Mouse (Mus musculus) heart, postnatal 0 days (tissue): ENCODE measurements around the gene 6430571L13Rik. TPM values are rescaled to one million over a fixed set of nuclear protein-coding genes. Genes with fewer than 3 reads are reported as not detected.
"Not testable (repeated sequence)": the region's sequence is repeated elsewhere in the genome, so short reads cannot be mapped to it uniquely, and the experiment has no call there.

Source experiments
- ATAC-seq: fragments of 200-750 bp; cut with Nextera tagmentation; 2 replicates; pipeline ENCODE4 v1.8.0; 2017; ENCODE audit warnings: low read depth, moderate number of reproducible peaks, moderate library complexity; ENCODE audit not compliant: insufficient read depth
- DNase-seq: peaks from one replicate; pipeline ENCODE4 v3.0.0-alpha.2; 2016; ENCODE audit warnings: low spot score
- H3K27ac ChIP-seq: fragments of 300-500 bp; sonication (generic); 2 replicates; pipeline ENCODE4 v1.5.1; 2014; ENCODE audit warnings: low read depth, mild to moderate bottlenecking
- H3K27me3 ChIP-seq: fragments of 300-500 bp; sonication (generic); 2 replicates; pipeline ENCODE4 v1.6.1; 2014; ENCODE audit warnings: low read length, mixed read lengths; ENCODE audit not compliant: control insufficient read depth, insufficient read depth
- H3K36me3 ChIP-seq: fragments of 300-500 bp; sonication (generic); replicated peaks from 2 replicates; pipeline ENCODE4 v1.6.1; 2014; ENCODE audit warnings: low read length, mixed read lengths; ENCODE audit not compliant: control insufficient read depth, insufficient read depth
- H3K4me1 ChIP-seq: fragments of 300-500 bp; sonication (generic); 2 replicates; pipeline ENCODE4 v1.6.1; 2014; ENCODE audit warnings: antibody characterized with exemption; ENCODE audit not compliant: control insufficient read depth, insufficient read depth
- H3K4me2 ChIP-seq: fragments of 300-500 bp; sonication (generic); 2 replicates; pipeline ENCODE4 v1.6.1; 2014; ENCODE audit warnings: low read depth, mild to moderate bottlenecking, low read length, moderate library complexity
- H3K4me3 ChIP-seq: fragments of 300-500 bp; sonication (generic); 2 replicates; pipeline ENCODE4 v1.5.1; 2014; ENCODE audit warnings: low read depth, low read length
- H3K9ac ChIP-seq: fragments of 300-500 bp; sonication (generic); replicated peaks from 2 replicates; pipeline ENCODE4 v1.6.1; 2014; ENCODE audit warnings: low read depth, low read length, mixed read lengths
- H3K9me3 ChIP-seq: fragments of 300-500 bp; sonication (generic); replicated peaks from 2 replicates; pipeline ENCODE4 v1.6.1; 2016; ENCODE audit warnings: low read length; ENCODE audit not compliant: control insufficient read depth
- CTCF ChIP-seq: IDR thresholded peaks from 2 replicates; pipeline ENCODE4 v1.5.1; 2016; ENCODE audit warnings: antibody characterized with exemption, control low read depth, low read depth
- EP300 ChIP-seq: IDR thresholded peaks from 2 replicates; pipeline ENCODE4 v1.6.1; 2016; ENCODE audit warnings: antibody characterized with exemption, low read depth
- WGBS: fragments of 180-500 bp; shearing (Covaris S2); extraction: QIAGEN DNeasy Blood & Tissue Kit; methylation state at CpG from one replicate; pipeline ENCODE4 v1.1.7; 2014; 5-methylcytosine and 5-hydroxymethylcytosine counted together
- polyA plus RNA-seq: library from polyadenylated mRNA; unstranded; fragments of >200 nt; fragmentation: Nextera tagmentation; extraction: Ambion mirVana; gene quantifications from 2 replicates; pipeline ENCODE4 v1.2.1, GENCODE M21; 2015
- total RNA-seq: library from RNA; depleted of rRNA; stranded (reverse); fragments of >200 nt; gene quantifications from 2 replicates; pipeline ENCODE4 v1.2.3, GENCODE M21; 2014; ENCODE audit warnings: low replicate concordance

Gene 6430571L13Rik
- total and polyA plus RNA-seq, 2 experiments from 2014 or later = 3.1 to 11.0 TPM

DNA sequence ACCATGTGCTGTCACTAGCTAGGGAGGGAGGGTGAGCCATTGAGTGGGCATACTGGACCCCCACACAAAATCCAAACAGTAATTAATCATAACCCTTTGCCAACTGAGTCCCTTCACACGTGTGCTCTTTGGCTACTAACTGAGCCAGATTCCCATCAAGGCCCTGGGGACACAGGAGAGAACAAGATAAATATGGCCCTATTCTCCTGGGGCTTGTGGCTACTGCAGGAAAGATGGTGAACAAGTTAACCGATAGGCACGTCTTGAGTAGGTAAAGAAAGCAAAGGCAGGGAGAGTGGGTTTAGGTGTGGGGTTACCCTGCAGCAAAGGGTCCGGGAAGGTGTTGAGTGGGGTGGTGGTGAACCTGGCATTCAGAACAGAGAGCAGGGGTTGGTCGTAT is 36.5 kb upstream of the 6430571L13Rik start:
- no peak for ATAC-seq
- no peak overlapping the region for H3K4me2 ChIP-seq
- no peaks in the 10 kb centered on the region for H3K27me3 ChIP-seq
- TF ChIP-seq CTCF (no peak), EP300 (no peak)
- H3K27ac ChIP-seq = no peak overlapping the region
- DNase-seq = no peak
- H3K4me3 ChIP-seq = no peak overlapping the region
- WGBS = 79% methylated on average over 5 of the region's 5 CpGs
- H3K9ac ChIP-seq = no peak overlapping the region
- H3K9me3 ChIP-seq = no peaks in the 10 kb centered on the region
- peaks cover 23% of the 10 kb centered on the region for H3K36me3 ChIP-seq
- H3K4me1 ChIP-seq = peaks cover 66% of the 10 kb centered on the region

DNA sequence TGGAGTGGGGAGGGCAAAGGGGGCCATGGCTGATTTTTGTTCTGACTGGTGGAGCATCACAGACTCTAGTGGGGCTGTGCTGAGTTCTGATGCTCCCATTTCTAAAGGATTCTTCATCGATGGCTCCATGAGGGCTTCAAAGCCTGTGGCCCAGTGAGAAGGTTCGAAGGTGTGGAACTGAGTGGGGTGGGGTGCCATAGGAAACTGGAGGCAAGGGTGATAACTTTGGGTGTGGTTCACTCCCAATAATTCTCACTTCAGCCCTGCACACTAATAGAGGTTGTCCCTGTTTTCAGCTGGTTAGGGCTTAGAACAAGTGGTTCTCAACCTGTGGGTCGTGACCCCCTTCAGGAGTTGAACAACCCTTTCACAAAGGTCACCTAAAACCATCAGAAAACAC is 36.0 kb upstream of the 6430571L13Rik start:
- no peak for TF ChIP-seq CTCF
- DNase-seq = no peak

DNA sequence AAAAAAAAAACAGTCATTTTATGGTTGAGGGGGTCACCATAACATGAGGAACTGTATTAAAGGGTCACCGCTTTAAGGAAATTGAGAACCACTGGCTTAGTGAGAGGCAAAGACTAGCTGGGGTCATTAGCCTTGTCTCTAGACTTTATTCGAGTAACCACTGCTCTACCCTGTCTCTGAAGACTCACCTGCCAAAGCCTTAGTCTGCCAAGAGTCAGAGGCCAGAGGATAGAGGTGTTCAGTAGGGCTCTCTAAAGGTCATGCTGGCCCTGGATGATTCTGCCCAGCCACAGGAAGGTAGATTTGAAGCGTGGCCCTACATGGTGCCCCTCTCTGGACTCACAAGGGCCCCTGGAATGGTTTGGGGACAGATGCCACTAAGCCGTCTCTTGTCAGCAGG is 35.4 kb upstream of the 6430571L13Rik start:
- ATAC-seq = no peak
- no peak overlapping the region for H3K9ac ChIP-seq
- 77% methylated on average over 4 of the region's 4 CpGs for WGBS
- no peaks in the 10 kb centered on the region for H3K27me3 ChIP-seq
- no peak overlapping the region for H3K4me2 ChIP-seq
- H3K36me3 ChIP-seq = peaks cover 21% of the 10 kb centered on the region
- H3K9me3 ChIP-seq = no peaks in the 10 kb centered on the region
- TF ChIP-seq EP300 (no peak), CTCF (no peak)
- no peak for DNase-seq
- peak overlapping the region; percentile 47; the same call in 1 of the 2 replicates for H3K27ac ChIP-seq
- H3K4me1 ChIP-seq = peaks cover 75% of the 10 kb centered on the region
- no peak overlapping the region for H3K4me3 ChIP-seq

More for the DNA sequence above, 36.0 kb upstream of the 6430571L13Rik start:
- 96% methylated on average over 3 of the region's 3 CpGs for WGBS
- peaks cover 23% of the 10 kb centered on the region for H3K36me3 ChIP-seq
- no peaks in the 10 kb centered on the region for H3K27me3 ChIP-seq
- no peaks in the 10 kb centered on the region for H3K9me3 ChIP-seq
- no peak overlapping the region for H3K4me2 ChIP-seq
- H3K9ac ChIP-seq = no peak overlapping the region
- ATAC-seq = no peak
- peaks cover 71% of the 10 kb centered on the region for H3K4me1 ChIP-seq
- H3K27ac ChIP-seq = no peak overlapping the region
- no peak overlapping the region for H3K4me3 ChIP-seq

DNA sequence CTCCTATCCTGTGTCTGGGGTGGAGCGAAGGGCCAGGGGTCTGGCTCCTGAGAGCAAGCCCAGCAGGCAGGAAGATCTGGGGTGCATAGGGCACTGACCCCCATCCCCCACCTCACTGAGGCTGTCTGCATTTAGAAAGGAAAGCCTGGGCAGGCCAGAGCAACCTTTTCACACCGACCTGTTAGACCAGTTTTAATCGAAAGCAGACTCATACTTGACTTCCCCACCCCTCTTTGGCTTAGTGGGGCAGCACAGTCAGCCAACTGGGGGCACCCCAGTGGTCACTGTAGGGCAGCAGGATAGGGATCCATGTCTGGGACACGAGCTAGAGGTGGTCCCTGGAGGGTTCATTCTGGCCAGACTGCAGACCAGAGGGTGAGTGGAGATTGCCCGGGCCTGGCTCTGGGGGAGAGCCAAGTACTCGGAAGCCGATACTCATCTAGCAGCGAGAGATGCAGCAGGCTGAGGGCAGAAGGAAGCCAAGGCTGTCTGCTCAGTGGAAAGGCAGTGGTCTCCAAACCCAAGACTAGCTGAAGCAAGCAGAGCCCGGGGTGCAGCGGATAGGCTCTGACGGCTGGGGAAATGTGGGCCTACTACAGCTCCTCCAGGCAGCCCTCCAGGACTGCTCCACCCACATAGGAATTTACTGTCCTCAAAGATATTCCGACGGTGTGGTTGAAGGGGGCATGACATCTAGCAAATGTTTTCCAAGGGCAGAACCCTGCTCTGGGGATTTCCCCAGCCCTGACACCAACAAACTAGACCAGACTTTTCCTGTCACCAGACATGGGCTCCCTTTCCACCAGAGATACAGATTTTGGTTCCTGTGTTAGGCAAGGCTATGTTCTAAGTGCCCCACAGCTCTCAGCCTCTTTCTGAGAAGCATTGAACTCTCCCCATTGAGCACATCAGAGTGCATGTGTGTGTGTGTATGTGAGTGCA is 34.5 kb upstream of the 6430571L13Rik start:
- ATAC-seq (no peak), DNase-seq (no peak)
- Histone ChIP-seq H3K9me3 (no peaks in the 10 kb centered on the region), H3K4me3 (no peak overlapping the region), H3K27ac (peak overlapping the region; percentile 47), H3K4me1 (peaks cover 70% of the 10 kb centered on the region), H3K27me3 (no peaks in the 10 kb centered on the region), H3K36me3 (peaks cover 12% of the 10 kb centered on the region), H3K4me2 (no peak overlapping the region), H3K9ac (peak overlapping the region; percentile 12; the same call in 1 of the 2 replicates)
- WGBS = 35% methylated on average over 13 of the region's 13 CpGs
- TF ChIP-seq EP300 = no peak
- no peak for TF ChIP-seq CTCF

DNA sequence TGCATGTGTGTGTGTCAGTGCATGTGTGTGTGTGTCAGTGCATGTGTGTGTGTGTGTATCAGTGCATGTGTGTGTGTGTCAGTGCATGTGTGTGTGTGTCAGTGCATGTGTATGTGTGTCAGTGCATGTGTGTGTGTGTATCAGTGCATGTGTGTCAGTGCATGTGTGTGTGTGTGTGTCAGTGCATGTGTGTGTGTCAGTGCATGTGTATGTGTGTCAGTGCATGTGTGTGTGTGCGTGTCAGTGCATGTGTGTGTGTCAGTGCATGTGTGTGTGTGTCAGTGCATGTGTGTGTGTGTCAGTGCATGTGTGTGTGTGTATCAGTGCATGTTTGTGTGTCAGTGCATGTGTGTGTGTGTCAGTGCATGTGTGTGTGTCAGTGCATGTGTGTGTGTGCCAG is 33.7 kb upstream of the 6430571L13Rik start:
- H3K4me2 ChIP-seq, H3K4me3 ChIP-seq, H3K27me3 ChIP-seq, DNase-seq, H3K9ac ChIP-seq, H3K9me3 ChIP-seq, H3K36me3 ChIP-seq, ATAC-seq: not testable (repeated sequence)
- H3K4me1 ChIP-seq = peaks cover 68% of the 10 kb centered on the region
- 100% methylated on average over 1 of the region's 1 CpGs for WGBS
- peak overlapping the region; percentile 95 for H3K27ac ChIP-seq
